Mouse (Mus musculus): ENCODE data around the gene A630001G21Rik. TPM values are rescaled to one million over a fixed set of nuclear protein-coding genes. Genes with fewer than 3 reads are reported as not detected.

Gene A630001G21Rik
- total RNA-seq, 2 experiments from 2014 or later: 0.36 to 0.43 TPM

GRCm38 (mm10) chr1:85736355-85737184 is 41.9 kb downstream of the A630001G21Rik start:
- DNase-seq (ENCODE audit: low spot score in 2 of 2): peak; percentile 79 to 81

- no peak for DNase-seq (ENCODE audit: low spot score in 2 of 2)
Observed at GRCm38 (mm10) chr1:85735463-85736123, 42.9 kb downstream of the A630001G21Rik start.

- DNase-seq (ENCODE audit: low spot score in 2 of 2): no peak
Observed at GRCm38 (mm10) chr1:85734511-85734910, 43.9 kb downstream of the A630001G21Rik start.

- DNase-seq (ENCODE audit: low spot score in 2 of 2): no peak
Observed at GRCm38 (mm10) chr1:85732581-85732980, 45.9 kb downstream of the A630001G21Rik start.

- no peak for DNase-seq (ENCODE audit: low spot score in 2 of 2)
Observed at GRCm38 (mm10) chr1:85730471-85730870, 48.0 kb downstream of the A630001G21Rik start.

- DNase-seq (ENCODE audit: low spot score in 2 of 2): no peak
Observed at GRCm38 (mm10) chr1:85720220-85720893, 58.1 kb downstream of the A630001G21Rik start.

- DNase-seq (ENCODE audit: low spot score in 2 of 2): no peak
Observed at GRCm38 (mm10) chr1:85719049-85719448, 59.4 kb downstream of the A630001G21Rik start.

- DNase-seq (ENCODE audit: low spot score in 2 of 2): no peak
Observed at GRCm38 (mm10) chr1:85716447-85717027, 61.9 kb downstream of the A630001G21Rik start.

- no peak for DNase-seq (ENCODE audit: low spot score in 2 of 2)
Observed at GRCm38 (mm10) chr1:85714501-85714900, 63.9 kb downstream of the A630001G21Rik start.

- no peak for DNase-seq (ENCODE audit: low spot score in 2 of 2)
Observed at GRCm38 (mm10) chr1:85706754-85707153, 71.7 kb downstream of the A630001G21Rik start.

- no peak for DNase-seq (ENCODE audit: low spot score in 2 of 2)
Observed at GRCm38 (mm10) chr1:85705552-85705951, 72.9 kb downstream of the A630001G21Rik start.

- DNase-seq (ENCODE audit: low spot score in 2 of 2): peak; percentile 55 to 71
Observed at GRCm38 (mm10) chr1:85703245-85704186, 74.9 kb downstream of the A630001G21Rik start.

- DNase-seq (ENCODE audit: low spot score in 2 of 2): no peak
Observed at GRCm38 (mm10) chr1:85702531-85702930, 75.9 kb downstream of the A630001G21Rik start.

GRCm38 (mm10) chr1:85697721-85698493 is 80.5 kb downstream of the A630001G21Rik start:
- no peak for DNase-seq (ENCODE audit: low spot score in 2 of 2)

GRCm38 (mm10) chr1:85695646-85696045 is 82.8 kb downstream of the A630001G21Rik start:
- no peak for DNase-seq (ENCODE audit: low spot score in 2 of 2)

- DNase-seq (ENCODE audit: low spot score in 2 of 2): no peak
Observed at GRCm38 (mm10) chr1:85693280-85693679, 85.2 kb downstream of the A630001G21Rik start.

- no peak for DNase-seq (ENCODE audit: low spot score in 2 of 2)
Observed at GRCm38 (mm10) chr1:85692281-85692680, 86.2 kb downstream of the A630001G21Rik start.

GRCm38 (mm10) chr1:85690544-85690943 is 87.9 kb downstream of the A630001G21Rik start:
- DNase-seq (ENCODE audit: low spot score in 2 of 2): no peak

- no peak for DNase-seq (ENCODE audit: low spot score in 2 of 2)
Observed at GRCm38 (mm10) chr1:85687346-85687745, 91.1 kb downstream of the A630001G21Rik start.

- DNase-seq (ENCODE audit: low spot score in 2 of 2): no peak
Observed at GRCm38 (mm10) chr1:85686666-85687065, 91.8 kb downstream of the A630001G21Rik start.
